Mouse (Mus musculus): ENCODE measurements around the gene Lpar2. TPM values are rescaled to one million over a fixed set of nuclear protein-coding genes. Genes with fewer than 3 reads are reported as not detected.
A peak's percentile ranks its signal among the peaks of the same experiment; 100 is the strongest.

The Lpar2 gene
- polyA plus RNA-seq, 1 experiment from 2014 or later: 0.92 TPM

DNA sequence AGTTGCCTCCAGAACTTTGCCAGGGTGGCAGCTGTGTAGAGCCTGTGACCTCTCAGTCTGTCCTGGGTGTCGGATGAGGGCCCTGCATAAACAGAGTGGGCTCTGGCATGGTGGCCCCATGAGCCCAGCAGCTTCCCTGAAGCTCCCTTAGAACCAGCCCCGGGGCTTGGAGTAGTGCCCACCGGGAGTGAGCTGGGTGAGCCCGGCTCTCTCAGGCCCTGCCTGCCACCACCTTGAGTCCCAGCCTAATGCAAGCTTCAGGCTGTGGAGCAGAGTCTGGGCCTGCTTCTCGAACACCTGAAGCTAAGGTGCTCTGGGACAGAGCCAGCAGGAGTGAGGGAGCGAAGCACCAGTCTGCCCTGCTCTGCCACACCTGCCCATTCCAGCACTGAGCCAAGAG lies 48.7 kb downstream of the Lpar2 start:
- Histone ChIP-seq H3K27me3 (0 out of 2 replicates have a peak, but pooled peaks cover 5% of the 10 kb centered on the region), H3K4me2 (replicated peaks) (no peak overlapping the region), H3K9me3 (no peaks in the 10 kb centered on the region), H3K27ac (no peak overlapping the region), H3K4me3 (no peak overlapping the region), H3K4me1 (no peaks in the 10 kb centered on the region), H3K9ac (no peak overlapping the region), H3K36me3 (no peaks in the 10 kb centered on the region)
- ATAC-seq (ENCODE audit: insufficient number of reproducible peaks, insufficient read depth, low FRiP score, low TSS enrichment): no peak
- 78% methylated on average over 6 of the region's 6 CpGs for WGBS

DNA sequence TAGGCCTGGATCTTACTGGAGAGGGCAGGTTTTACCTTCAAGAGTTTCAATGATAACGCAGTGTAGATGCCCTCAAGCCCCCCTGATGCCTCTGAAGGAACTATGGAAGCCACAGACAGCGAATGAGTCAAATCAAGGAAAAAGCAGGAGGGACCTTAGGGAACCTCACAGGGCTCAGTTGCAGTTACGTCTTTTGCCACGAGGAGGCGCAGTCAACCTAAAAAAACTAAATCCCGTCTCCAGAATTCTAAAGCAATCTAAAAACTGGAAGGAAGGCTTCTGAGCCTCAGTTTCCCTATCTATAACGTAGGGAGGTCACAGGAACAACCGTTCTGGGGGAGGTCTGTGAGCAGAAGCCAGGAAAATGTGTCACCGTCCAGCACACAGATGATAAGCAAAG lies 51.9 kb downstream of the Lpar2 start:
- Histone ChIP-seq H3K4me2 (replicated peaks) (no peak overlapping the region), H3K4me1 (no peaks in the 10 kb centered on the region), H3K9ac (no peak overlapping the region), H3K27ac (no peak overlapping the region), H3K4me3 (no peak overlapping the region), H3K27me3 (peaks cover 35% of the 10 kb centered on the region), H3K9me3 (no peaks in the 10 kb centered on the region), H3K36me3 (no peaks in the 10 kb centered on the region)
- WGBS: 10% methylated on average over 9 of the region's 9 CpGs
- no peak for ATAC-seq (ENCODE audit: insufficient number of reproducible peaks, insufficient read depth, low FRiP score, low TSS enrichment)

DNA sequence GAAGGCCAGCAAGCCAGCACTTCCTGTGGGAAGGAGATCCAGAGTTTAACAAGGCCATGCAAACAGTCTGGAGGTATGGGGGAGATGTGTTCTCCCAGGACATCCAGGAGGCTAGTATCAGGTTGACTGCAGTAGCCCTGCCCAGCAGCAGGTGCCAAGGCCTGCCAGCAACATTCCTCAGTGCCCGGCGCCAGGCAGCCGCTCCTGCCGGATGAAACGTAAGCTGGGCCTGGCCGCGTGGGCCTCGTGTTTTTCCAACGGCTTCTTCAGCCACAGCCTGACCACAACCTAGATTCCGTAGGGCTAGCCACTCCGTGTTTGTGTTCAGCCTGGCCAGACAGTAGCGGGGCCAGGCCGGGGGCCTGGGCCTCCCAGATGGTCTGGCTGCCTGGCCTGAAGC lies 52.4 kb downstream of the Lpar2 start:
- peaks cover 40% of the 10 kb centered on the region for H3K27me3 ChIP-seq
- no peak for ATAC-seq (ENCODE audit: insufficient number of reproducible peaks, insufficient read depth, low FRiP score, low TSS enrichment)
- H3K9ac ChIP-seq: no peak overlapping the region
- H3K9me3 ChIP-seq: no peaks in the 10 kb centered on the region
- no peak overlapping the region for H3K27ac ChIP-seq
- WGBS: 77% methylated on average over 13 of the region's 13 CpGs
- no peaks in the 10 kb centered on the region for H3K4me1 ChIP-seq
- no peak overlapping the region for H3K4me2 ChIP-seq (replicated peaks)
- no peaks in the 10 kb centered on the region for H3K36me3 ChIP-seq
- H3K4me3 ChIP-seq: no peak overlapping the region

DNA sequence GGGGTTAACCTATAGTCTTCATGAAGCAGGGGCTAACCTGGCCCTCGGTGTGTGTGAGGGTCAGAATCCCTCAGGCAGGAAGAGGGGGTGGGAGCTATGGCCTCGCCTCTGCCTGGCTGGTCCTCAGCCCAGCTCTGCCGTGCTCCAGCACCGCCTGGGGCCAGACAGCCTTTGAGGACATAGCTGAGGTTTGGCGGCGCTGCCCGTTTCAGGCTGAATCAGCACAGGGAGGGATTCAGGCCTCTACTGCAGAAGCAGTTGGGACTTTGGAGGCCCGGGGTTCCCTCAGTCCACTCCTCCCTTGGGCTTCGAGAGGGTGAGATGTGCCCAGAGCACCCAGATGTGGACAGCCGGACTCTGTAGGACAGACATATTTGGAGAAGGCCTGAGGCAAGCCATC lies 53.9 kb downstream of the Lpar2 start:
- no peak overlapping the region for H3K27ac ChIP-seq
- H3K27me3 ChIP-seq: peaks cover 54% of the 10 kb centered on the region
- 32% methylated on average over 10 of the region's 10 CpGs for WGBS
- no peak overlapping the region for H3K4me2 ChIP-seq (replicated peaks)
- H3K36me3 ChIP-seq: no peaks in the 10 kb centered on the region
- H3K4me1 ChIP-seq: peaks cover 5% of the 10 kb centered on the region; the same call in 1 of the 2 replicates
- H3K9me3 ChIP-seq: no peaks in the 10 kb centered on the region
- no peak for ATAC-seq (ENCODE audit: insufficient number of reproducible peaks, insufficient read depth, low FRiP score, low TSS enrichment)
- 0 out of 2 replicates have a peak overlapping the region, but pooled peaks have one; percentile 15 for H3K9ac ChIP-seq
- H3K4me3 ChIP-seq: no peak overlapping the region

DNA sequence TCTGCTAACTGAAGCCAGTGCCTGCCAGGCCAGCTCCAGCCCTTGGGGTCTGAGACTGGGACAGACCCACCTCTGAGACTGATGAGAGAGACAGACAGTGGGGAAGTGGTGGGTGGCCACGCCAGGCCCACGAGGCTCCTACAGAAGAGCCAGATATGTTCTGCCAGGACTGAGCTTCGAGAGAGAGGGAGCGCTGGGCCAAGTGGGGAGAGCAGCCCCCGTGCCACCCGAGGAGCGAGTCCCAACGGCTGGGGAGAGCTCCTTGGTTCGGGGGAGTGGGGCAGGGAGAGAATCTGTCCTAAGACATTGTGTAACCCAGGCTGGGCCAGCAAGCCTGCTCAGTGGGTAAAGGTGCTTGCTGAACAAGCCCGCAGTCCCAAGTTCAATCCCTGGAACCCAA lies 54.7 kb downstream of the Lpar2 start:
- H3K27ac ChIP-seq: no peak overlapping the region
- ATAC-seq (ENCODE audit: insufficient number of reproducible peaks, insufficient read depth, low FRiP score, low TSS enrichment): no peak
- H3K4me2 ChIP-seq (replicated peaks): no peak overlapping the region
- H3K4me1 ChIP-seq: peaks cover 12% of the 10 kb centered on the region; the same call in 1 of the 2 replicates
- H3K4me3 ChIP-seq: no peak overlapping the region
- H3K9me3 ChIP-seq: no peaks in the 10 kb centered on the region
- 72% methylated on average over 10 of the region's 10 CpGs for WGBS
- no peak overlapping the region for H3K9ac ChIP-seq
- peaks cover 63% of the 10 kb centered on the region for H3K27me3 ChIP-seq
- no peaks in the 10 kb centered on the region for H3K36me3 ChIP-seq

DNA sequence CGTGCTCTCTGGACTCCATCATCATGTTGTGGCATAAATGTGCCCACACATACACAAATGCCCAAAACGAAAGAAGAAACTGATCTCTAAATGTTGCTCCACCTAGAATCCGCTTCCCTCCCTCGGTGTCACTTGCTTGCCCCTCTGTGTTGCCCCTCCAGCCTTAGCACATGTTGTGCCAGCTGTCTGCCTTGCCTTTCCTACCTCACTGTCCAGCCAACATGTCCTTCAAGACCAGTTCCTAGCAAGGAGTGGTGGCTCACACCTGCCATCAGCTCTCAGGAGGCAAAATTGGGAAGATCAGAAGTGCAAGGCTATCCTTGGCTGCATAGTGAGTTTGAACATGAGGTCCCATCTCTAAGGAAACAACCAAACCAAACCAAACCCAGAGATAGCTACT lies 55.2 kb downstream of the Lpar2 start:
- Histone ChIP-seq H3K27me3 (peaks cover 67% of the 10 kb centered on the region), H3K4me1 (peaks cover 12% of the 10 kb centered on the region; the same call in 1 of the 2 replicates), H3K4me2 (replicated peaks) (no peak overlapping the region), H3K4me3 (no peak overlapping the region), H3K9me3 (no peaks in the 10 kb centered on the region), H3K27ac (no peak overlapping the region), H3K9ac (no peak overlapping the region), H3K36me3 (no peaks in the 10 kb centered on the region)
- 83% methylated on average over 4 of the region's 4 CpGs for WGBS
- no peak for ATAC-seq (ENCODE audit: insufficient number of reproducible peaks, insufficient read depth, low FRiP score, low TSS enrichment)

DNA sequence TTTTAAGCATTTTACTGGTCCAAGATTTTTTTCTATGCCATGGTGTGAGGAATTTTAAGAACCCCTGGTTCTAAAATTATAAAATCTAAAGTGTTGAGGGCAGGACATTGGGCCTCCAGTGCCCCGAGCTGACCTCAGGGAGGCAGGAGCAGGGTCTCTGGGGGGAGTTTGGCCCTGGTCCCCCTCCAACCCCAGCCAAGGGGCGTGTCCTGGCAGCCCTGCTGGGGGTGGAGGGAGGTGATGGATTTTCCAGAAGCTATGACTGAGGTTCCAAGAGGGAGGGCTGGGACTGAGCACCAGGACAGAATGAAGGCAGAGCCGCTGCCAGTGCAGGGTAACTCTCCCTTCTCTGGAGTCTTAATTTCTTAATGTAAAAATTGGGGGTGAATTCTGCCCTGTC lies 55.8 kb downstream of the Lpar2 start:
- H3K27me3 ChIP-seq: peaks cover 73% of the 10 kb centered on the region
- no peak overlapping the region for H3K9ac ChIP-seq
- H3K4me3 ChIP-seq: no peak overlapping the region
- peaks cover 12% of the 10 kb centered on the region; the same call in 1 of the 2 replicates for H3K4me1 ChIP-seq
- H3K4me2 ChIP-seq (replicated peaks): no peak overlapping the region
- 50% methylated on average over 3 of the region's 3 CpGs for WGBS
- no peak for ATAC-seq (ENCODE audit: insufficient number of reproducible peaks, insufficient read depth, low FRiP score, low TSS enrichment)
- H3K27ac ChIP-seq: no peak overlapping the region
- no peaks in the 10 kb centered on the region for H3K9me3 ChIP-seq
- no peaks in the 10 kb centered on the region for H3K36me3 ChIP-seq

DNA sequence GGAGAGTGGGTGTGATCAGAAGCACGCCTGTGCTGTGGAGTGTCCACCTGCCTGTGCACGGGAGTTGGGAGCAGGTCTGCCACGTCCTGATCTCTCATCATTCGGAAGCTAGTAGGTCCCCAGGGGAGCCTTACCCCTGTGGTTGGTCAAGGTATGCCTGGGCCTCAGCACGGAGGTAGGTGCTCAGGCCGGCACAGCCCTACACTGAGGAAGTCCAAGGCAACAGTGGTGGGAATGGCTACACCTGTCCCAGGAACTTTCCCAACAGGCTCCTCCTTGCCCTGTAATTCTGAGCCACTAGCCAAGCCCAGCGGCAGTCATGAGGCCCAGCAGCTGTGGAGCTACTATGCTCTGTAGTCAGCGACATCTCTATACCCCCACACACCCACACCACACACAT lies 57.4 kb downstream of the Lpar2 start:
- Histone ChIP-seq H3K4me3 (no peak overlapping the region), H3K4me1 (peaks cover 12% of the 10 kb centered on the region; the same call in 1 of the 2 replicates), H3K9me3 (no peaks in the 10 kb centered on the region), H3K27me3 (peaks cover 90% of the 10 kb centered on the region), H3K4me2 (replicated peaks) (no peak overlapping the region), H3K9ac (no peak overlapping the region), H3K36me3 (no peaks in the 10 kb centered on the region), H3K27ac (no peak overlapping the region)
- 49% methylated on average over 8 of the region's 8 CpGs for WGBS
- no peak for ATAC-seq (ENCODE audit: insufficient number of reproducible peaks, insufficient read depth, low FRiP score, low TSS enrichment)

Other genes starting within 250 kb of the Lpar2 start
- gene Zfp868, start 196.9 kb upstream of the Lpar2 start, polyA plus RNA-seq (2016; fragmentation: Nextera tagmentation; extraction: Ambion mirVana): 29.5 and 34.5 TPM in 2 replicates
- gene Zfp964, start 167.9 kb upstream of the Lpar2 start, polyA plus RNA-seq (2016; fragmentation: Nextera tagmentation; extraction: Ambion mirVana): 2.5 and 2.9 TPM in 2 replicates
- gene Zfp869, start 111.7 kb upstream of the Lpar2 start, polyA plus RNA-seq (2016; fragmentation: Nextera tagmentation; extraction: Ambion mirVana): 31.8 and 33.4 TPM in 2 replicates
- 5.8 and 6.8 TPM in 2 replicates for gene Zfp963, start 72.5 kb upstream of the Lpar2 start, polyA plus RNA-seq (2016; fragmentation: Nextera tagmentation; extraction: Ambion mirVana)
- gene Gm20422, start 47.5 kb upstream of the Lpar2 start, polyA plus RNA-seq (2016; fragmentation: Nextera tagmentation; extraction: Ambion mirVana): not detected in 2 replicates
- 52.6 and 55.3 TPM in 2 replicates for gene Atp13a1, start 31.3 kb upstream of the Lpar2 start, polyA plus RNA-seq (2016; fragmentation: Nextera tagmentation; extraction: Ambion mirVana)
- gene Zfp866, start 31.3 kb upstream of the Lpar2 start, polyA plus RNA-seq (2016; fragmentation: Nextera tagmentation; extraction: Ambion mirVana): 38.9 and 42.6 TPM in 2 replicates
- gene Gmip, start 13.8 kb upstream of the Lpar2 start, polyA plus RNA-seq (2016; fragmentation: Nextera tagmentation; extraction: Ambion mirVana): 9.5 and 10.4 TPM in 2 replicates
- gene Pbx4, start 10.1 kb downstream of the Lpar2 start, polyA plus RNA-seq (2016; fragmentation: Nextera tagmentation; extraction: Ambion mirVana): 13.4 and 16.0 TPM in 2 replicates
- gene Cilp2, start 65.3 kb downstream of the Lpar2 start, polyA plus RNA-seq (2016; fragmentation: Nextera tagmentation; extraction: Ambion mirVana): 1.2 TPM in 2 replicates
- gene Tssk6, start 79.8 kb downstream of the Lpar2 start, polyA plus RNA-seq (2016; fragmentation: Nextera tagmentation; extraction: Ambion mirVana): 4.1 and 5.1 TPM in 2 replicates
- 168 and 171 TPM in 2 replicates for gene Ndufa13, start 80.1 kb downstream of the Lpar2 start, polyA plus RNA-seq (2016; fragmentation: Nextera tagmentation; extraction: Ambion mirVana)
- 4.8 and 4.9 TPM in 2 replicates for gene Yjefn3, start 80.3 kb downstream of the Lpar2 start, polyA plus RNA-seq (2016; fragmentation: Nextera tagmentation; extraction: Ambion mirVana)
- gene Gatad2a, start 174.0 kb downstream of the Lpar2 start, polyA plus RNA-seq (2016; fragmentation: Nextera tagmentation; extraction: Ambion mirVana): 49.8 and 63.0 TPM in 2 replicates
- gene Mau2, start 220.3 kb downstream of the Lpar2 start, polyA plus RNA-seq (2016; fragmentation: Nextera tagmentation; extraction: Ambion mirVana): 64.0 and 65.4 TPM in 2 replicates
- gene Sugp1, start 220.4 kb downstream of the Lpar2 start, polyA plus RNA-seq (2016; fragmentation: Nextera tagmentation; extraction: Ambion mirVana): 55.3 and 56.7 TPM in 2 replicates

Data from embryonic facial prominence, embryonic 12.5 days (tissue).